Mouse (Mus musculus) ES-E14 (cell line): ENCODE measurements around the gene Abl1. TPM values are rescaled to one million over a fixed set of nuclear protein-coding genes. Genes with fewer than 3 reads are reported as not detected.

ENCODE experiments used
- DNase-seq: peaks from one replicate; pipeline ENCODE4 v3.0.0-alpha.2; 2013; ENCODE audit warnings: low read depth, low spot score
- H3K27ac ChIP-seq: 2 replicates; pipeline ENCODE4 v1.5.1; 2012; ENCODE audit warnings: low read depth, mild to moderate bottlenecking, low read length, moderate library complexity, mixed read lengths; ENCODE audit not compliant: poor library complexity, insufficient read depth, severe bottlenecking
- H3K36me3 ChIP-seq: 2 replicates; pipeline ENCODE4 v1.6.1; 2012; ENCODE audit warnings: mild to moderate bottlenecking, low read length, moderate library complexity, mixed read lengths; ENCODE audit not compliant: control insufficient read depth, poor library complexity, insufficient read depth, severe bottlenecking
- H3K4me1 ChIP-seq, 2 experiments: fragments of 150-350 bp in 1 of 2; sonication (generic) in 1 of 2; 2 replicates each; pipeline ENCODE4 v1.6.1; 2012; ENCODE audit warnings: low read length in 2 of 2, mild to moderate bottlenecking in 1 of 2, mixed read lengths in 1 of 2; ENCODE audit not compliant: control insufficient read depth in 2 of 2, insufficient read depth in 2 of 2, poor library complexity in 1 of 2
- H3K4me3 ChIP-seq, 2 experiments: fragments of 150-350 bp in 1 of 2; sonication (generic) in 1 of 2; 2 replicates each; pipeline ENCODE4 v1.5.1; 2012; ENCODE audit warnings: low read length in 2 of 2, low read depth in 1 of 2, mild to moderate bottlenecking in 1 of 2, mixed read lengths in 1 of 2; ENCODE audit not compliant: insufficient read depth in 1 of 2, poor library complexity in 1 of 2, severe bottlenecking in 1 of 2
- H3K9ac ChIP-seq: 2 replicates; pipeline ENCODE4 v1.6.1; 2012; ENCODE audit warnings: low read depth, mild to moderate bottlenecking, low read length, mixed read lengths; ENCODE audit not compliant: poor library complexity, insufficient read depth, severe bottlenecking
- H3K9me3 ChIP-seq: fragments of 150-350 bp; sonication (generic); 2 replicates; pipeline ENCODE4 v1.6.1; 2012; ENCODE audit warnings: low read depth, mild to moderate bottlenecking, low read length; ENCODE audit not compliant: control insufficient read depth, insufficient read depth
- CHD2 ChIP-seq: IDR thresholded peaks from 2 replicates; pipeline ENCODE4 v1.6.1; 2014; ENCODE audit warnings: mild to moderate bottlenecking, low read depth, low read length, inconsistent platforms
- HCFC1 ChIP-seq: IDR thresholded peaks from 2 replicates; pipeline ENCODE4 v1.6.1; 2012; ENCODE audit warnings: low read length, inconsistent platforms, borderline replicate concordance; ENCODE audit not compliant: insufficient read depth
- MAFK ChIP-seq: IDR thresholded peaks from 2 replicates; pipeline ENCODE4 v1.6.1; 2014; ENCODE audit warnings: mild to moderate bottlenecking, low read depth, low read length, inconsistent platforms; ENCODE audit not compliant: insufficient read depth
- ZC3H11A ChIP-seq: IDR thresholded peaks from 2 replicates; pipeline ENCODE4 v1.6.1; 2012; ENCODE audit warnings: low read depth, mild to moderate bottlenecking, inconsistent platforms, low read length, borderline replicate concordance
- ZNF384 ChIP-seq: IDR thresholded peaks from 2 replicates; pipeline ENCODE4 v1.6.1; 2012; ENCODE audit warnings: low read depth, low read length, inconsistent platforms
- in situ Hi-C, 2 experiments: fragments of 600-800 bp; cut with MboI; formaldehyde crosslinking; loops; one replicate each; pipeline ENCODE4 v1.15.1; 2025; ENCODE audit warnings: low sequenced_read_pairs in 2 of 2, inconsistent platforms in 1 of 2; ENCODE audit not compliant: unreplicated experiment in 2 of 2
- total RNA-seq: library from RNA; depleted of rRNA; stranded (reverse); fragments of 300-350 nt; gene quantifications from 2 replicates; pipeline ENCODE4 v1.2.3, GENCODE M21; 2012

Abl1 gene
- total RNA-seq, 1 experiment: 41.9 TPM

GRCm38 (mm10) chr2:31742134-31742533, 54.0 kb downstream of the Abl1 start:
- Histone ChIP-seq H3K9me3 (no peaks in the 10 kb centered on the region), H3K4me1 (peaks cover 7 to 15% of the 10 kb centered on the region in 2 experiments; a peak in 3 of 4 replicates), H3K36me3 (no peaks in the 10 kb centered on the region), H3K9ac (no peak overlapping the region), H3K27ac (no peak overlapping the region), H3K4me3 (no peak overlapping the region)
- no peak for DNase-seq
- in situ Hi-C loops: no loop called here
- TF ChIP-seq MAFK: no peak
- no peak for TF ChIP-seq ZC3H11A
- TF ChIP-seq ZNF384: no peak
- no peak for TF ChIP-seq CHD2
- TF ChIP-seq HCFC1: no peak

GRCm38 (mm10) chr2:31745741-31746243, 57.6 kb downstream of the Abl1 start:
- no peaks in the 10 kb centered on the region for H3K9me3 ChIP-seq
- no peak overlapping the region for H3K9ac ChIP-seq
- no peak for TF ChIP-seq MAFK
- no peak for TF ChIP-seq ZC3H11A
- no peak for TF ChIP-seq ZNF384
- TF ChIP-seq HCFC1: no peak
- no peak for TF ChIP-seq CHD2
- H3K4me3 ChIP-seq: no peak overlapping the region
- H3K27ac ChIP-seq: no peak overlapping the region
- no peaks in the 10 kb centered on the region for H3K36me3 ChIP-seq
- in situ Hi-C loops: no loop called here
- DNase-seq: no peak
- peaks cover 15 to 37% of the 10 kb centered on the region in 2 experiments for H3K4me1 ChIP-seq

GRCm38 (mm10) chr2:31746835-31747234, 58.7 kb downstream of the Abl1 start:
- in situ Hi-C loops: no loop called here
- no peak for DNase-seq
- no peaks in the 10 kb centered on the region for H3K36me3 ChIP-seq
- no peak overlapping the region for H3K27ac ChIP-seq
- H3K4me3 ChIP-seq: no peak overlapping the region
- peaks cover 10 to 35% of the 10 kb centered on the region in 2 experiments for H3K4me1 ChIP-seq
- no peak overlapping the region for H3K9ac ChIP-seq
- no peak for TF ChIP-seq ZNF384
- TF ChIP-seq HCFC1: no peak
- no peak for TF ChIP-seq MAFK
- TF ChIP-seq CHD2: no peak
- TF ChIP-seq ZC3H11A: no peak
- H3K9me3 ChIP-seq: no peaks in the 10 kb centered on the region

DNA sequence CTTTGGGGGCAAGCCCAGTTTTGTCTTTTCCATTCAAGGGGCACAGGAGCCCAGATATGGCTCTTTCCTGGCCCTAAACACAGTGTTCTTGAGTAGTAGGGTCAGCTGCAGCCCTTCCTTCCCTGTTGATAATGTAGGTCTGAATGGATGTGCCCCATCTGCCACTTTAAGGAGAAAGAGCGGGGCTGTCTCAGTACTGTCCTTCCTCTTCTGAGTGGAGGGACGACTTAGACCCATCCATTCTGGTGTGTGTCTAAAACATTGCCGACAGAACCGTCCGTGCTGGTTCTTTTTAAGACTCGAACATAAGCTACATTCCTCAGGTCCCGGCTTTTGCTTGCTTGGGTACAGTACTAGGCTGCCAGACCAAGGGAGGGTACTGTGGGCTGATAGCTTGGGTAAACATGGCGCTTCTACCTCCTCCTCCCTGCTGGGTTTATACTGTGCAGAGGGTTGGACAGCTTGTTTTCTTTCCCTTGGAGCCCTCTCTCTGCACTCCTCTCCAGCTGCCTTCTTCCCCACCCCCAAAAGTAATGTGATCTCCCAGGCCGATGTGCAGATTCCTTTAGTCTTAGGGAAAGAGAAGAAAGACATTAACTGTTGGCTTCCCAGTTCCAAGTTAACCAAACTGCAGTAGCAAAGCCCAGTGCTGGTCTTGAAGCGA, 61.0 kb downstream of the Abl1 start:
- Histone ChIP-seq H3K9me3 (no peaks in the 10 kb centered on the region), H3K4me1 (peaks cover 10 to 31% of the 10 kb centered on the region in 2 experiments), H3K36me3 (no peaks in the 10 kb centered on the region), H3K9ac (peak overlapping the region; percentile 46; the same call in 1 of the 2 replicates), H3K27ac (peak overlapping the region; percentile 56; the same call in 1 of the 2 replicates), H3K4me3 (peak overlapping the region; percentile 31 to 42)
- TF ChIP-seq CHD2 (no peak), HCFC1 (no peak), MAFK (no peak), ZC3H11A (no peak), ZNF384 (no peak)
- DNase-seq: peak; percentile 38
- in situ Hi-C loops: no loop called here
